27 mouse cellular contexts compared by ENCODE assay signal in the genomic region with DNA sequence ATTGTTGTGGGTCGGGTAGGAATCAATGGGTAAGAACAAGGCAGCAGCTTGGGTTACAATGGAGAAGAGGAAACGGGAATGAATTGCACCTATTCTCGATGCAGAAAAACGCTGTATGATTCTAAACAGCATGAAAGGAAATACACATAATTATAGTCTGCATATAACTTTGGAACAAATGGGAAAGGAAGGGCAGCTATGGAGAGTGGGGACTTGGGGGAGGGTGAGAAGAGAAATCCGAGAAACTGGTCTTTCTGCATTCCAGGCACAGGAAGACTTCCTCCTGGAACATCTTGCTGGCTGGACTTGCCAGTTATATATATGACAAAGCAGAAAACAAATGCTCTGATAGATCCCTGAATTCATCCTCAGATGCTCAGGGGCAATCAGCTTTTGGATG.
DNase-seq lines count a peak whose midpoint lies in the region; ATAC-seq lines count a peak whose summit lies in the region.
"Had no signal": no experiment of that assay in that cellular context is flagged by ENCODE, and none has a peak within 500 bp of the region (broad histone marks: within the 10 kb centered on the region; RNA-seq: fewer than 3 reads in every experiment).

No protein-coding gene starts in this region.

- peak; percentile 6 for DNase-seq in embryo, embryonic 10.5 days (ENCODE audit: low spot score)
- no peak for DNase-seq in embryo, embryonic 9.5 days (ENCODE audit: extremely low spot score)
- DNase-seq in embryonic facial prominence, embryonic 10.5 days (ENCODE audit: low spot score) = peak; percentile 13
- no peak for DNase-seq in c-Kit-positive CD71-positive TER-119-positive erythroid progenitor cells, embryonic 14.5 days (ENCODE audit: low spot score)
- DNase-seq: adrenal gland, postnatal 25 days; cerebellum, adult 2 months; cerebellum, postnatal 36 days; gastrocnemius, postnatal 25 days; kidney, adult 18-20 months; kidney, postnatal 36 days; left cerebral cortex, postnatal 4 days; liver, embryonic 13.5 days; lung, adult 18-20 months; right cerebral cortex, postnatal 14 days had no signal

- no peak overlapping the region for H3K4me3 ChIP-seq in midbrain, embryonic 16.5 days (ENCODE audit: low read depth, low read length)
- H3K4me3 ChIP-seq in midbrain, embryonic 13.5 days (replicated peaks) = no peak overlapping the region
- no peak overlapping the region for H3K4me3 ChIP-seq in embryonic facial prominence, embryonic 10.5 days
- H3K4me3 ChIP-seq in embryonic facial prominence, embryonic 15.5 days (replicated peaks) = no peak overlapping the region
- H3K4me3 ChIP-seq in neural tube, embryonic 15.5 days (replicated peaks) = no peak overlapping the region
- H3K4me3 ChIP-seq: forebrain, embryonic 13.5 days; heart, embryonic 10.5 days; heart, embryonic 15.5 days; layer of hippocampus, adult 2 months; liver, embryonic 13.5 days; megakaryocyte, embryonic 14.5 days; midbrain, embryonic 15.5 days; myocyte; neural tube, embryonic 12.5 days had no signal

- H3K36me3 ChIP-seq in midbrain, embryonic 16.5 days (ENCODE audit: control insufficient read depth, insufficient read depth, low read length) = no peaks in the 10 kb centered on the region
- H3K36me3 ChIP-seq in midbrain, embryonic 13.5 days = no peaks in the 10 kb centered on the region
- H3K36me3 ChIP-seq in embryonic facial prominence, embryonic 10.5 days (replicated peaks) = no peaks in the 10 kb centered on the region
- no peaks in the 10 kb centered on the region for H3K36me3 ChIP-seq in embryonic facial prominence, embryonic 15.5 days
- H3K36me3 ChIP-seq in neural tube, embryonic 15.5 days = no peaks in the 10 kb centered on the region
- H3K36me3 ChIP-seq: heart, embryonic 10.5 days; heart, embryonic 15.5 days; liver, embryonic 13.5 days; midbrain, embryonic 15.5 days; neural tube, embryonic 12.5 days had no signal

- H3K27ac ChIP-seq in midbrain, embryonic 16.5 days (ENCODE audit: low read length) = peak overlapping the region; percentile 0; the same call in 1 of the 2 replicates
- H3K27ac ChIP-seq in midbrain, embryonic 13.5 days = no peak overlapping the region
- no peak overlapping the region for H3K27ac ChIP-seq in embryonic facial prominence, embryonic 10.5 days (replicated peaks)
- H3K27ac ChIP-seq in embryonic facial prominence, embryonic 15.5 days (replicated peaks) = no peak overlapping the region
- no peak overlapping the region for H3K27ac ChIP-seq in neural tube, embryonic 15.5 days (replicated peaks)
- H3K27ac ChIP-seq: forebrain, embryonic 13.5 days; heart, embryonic 10.5 days; heart, embryonic 15.5 days; layer of hippocampus, adult 2 months; liver, embryonic 13.5 days; midbrain, embryonic 15.5 days; neural tube, embryonic 12.5 days had no signal

- 77% methylated on average over 5 of the region's 5 CpGs for WGBS in midbrain, embryonic 16.5 days
- whole genome bisulfite sequencing in midbrain, embryonic 13.5 days = 72% methylated on average over 5 of the region's 5 CpGs
- WGBS in embryonic facial prominence, embryonic 10.5 days = 59% methylated on average over 5 of the region's 5 CpGs
- WGBS in embryonic facial prominence, embryonic 15.5 days = 41% methylated on average over 5 of the region's 5 CpGs
- WGBS in neural tube, embryonic 15.5 days = 67% methylated on average over 5 of the region's 5 CpGs

- H3K9me3 ChIP-seq in midbrain, embryonic 16.5 days (replicated peaks; ENCODE audit: control insufficient read depth, low read length, poor library complexity, severe bottlenecking) = no peaks in the 10 kb centered on the region
- peaks cover 2% of the 10 kb centered on the region; the same call in 1 of the 2 replicates for H3K9me3 ChIP-seq in midbrain, embryonic 13.5 days
- peaks cover 10% of the 10 kb centered on the region; the same call in 1 of the 2 replicates for H3K9me3 ChIP-seq in embryonic facial prominence, embryonic 10.5 days
- H3K9me3 ChIP-seq in embryonic facial prominence, embryonic 15.5 days (replicated peaks) = no peaks in the 10 kb centered on the region
- H3K9me3 ChIP-seq in neural tube, embryonic 15.5 days (replicated peaks) = no peaks in the 10 kb centered on the region
- H3K9me3 ChIP-seq: heart, embryonic 10.5 days; heart, embryonic 15.5 days; liver, embryonic 13.5 days; midbrain, embryonic 15.5 days; neural tube, embryonic 12.5 days had no signal

- ATAC-seq in midbrain, embryonic 16.5 days = no peak
- ATAC-seq in midbrain, embryonic 13.5 days = no peak
- ATAC-seq in embryonic facial prominence, embryonic 15.5 days (ENCODE audit: insufficient number of reproducible peaks, low FRiP score, low TSS enrichment, low read depth) = 0 out of 2 replicates have a peak, but pooled peaks have one; percentile 51
- ATAC-seq in neural tube, embryonic 15.5 days (ENCODE audit: low FRiP score) = no peak
- ATAC-seq: forebrain, embryonic 13.5 days; hindbrain, embryonic 16.5 days had no signal

- no peak overlapping the region for H3K9ac ChIP-seq in midbrain, embryonic 16.5 days (ENCODE audit: low read depth, low read length)
- no peak overlapping the region for H3K9ac ChIP-seq in midbrain, embryonic 13.5 days (replicated peaks)
- H3K9ac ChIP-seq in embryonic facial prominence, embryonic 15.5 days = no peak overlapping the region
- no peak overlapping the region for H3K9ac ChIP-seq in neural tube, embryonic 15.5 days (replicated peaks)
- H3K9ac ChIP-seq: forebrain, embryonic 13.5 days; heart, embryonic 15.5 days; liver, embryonic 13.5 days; midbrain, embryonic 15.5 days; neural tube, embryonic 12.5 days had no signal

- H3K27me3 ChIP-seq in midbrain, embryonic 16.5 days (ENCODE audit: control insufficient read depth, insufficient read depth, low read depth, low read length) = no peaks in the 10 kb centered on the region
- H3K27me3 ChIP-seq in midbrain, embryonic 13.5 days = no peaks in the 10 kb centered on the region
- H3K27me3 ChIP-seq in embryonic facial prominence, embryonic 10.5 days (replicated peaks; ENCODE audit: low read depth, poor library complexity, severe bottlenecking) = no peaks in the 10 kb centered on the region
- no peaks in the 10 kb centered on the region for H3K27me3 ChIP-seq in embryonic facial prominence, embryonic 15.5 days
- H3K27me3 ChIP-seq in neural tube, embryonic 15.5 days (replicated peaks) = no peaks in the 10 kb centered on the region
- H3K27me3 ChIP-seq: forebrain, embryonic 13.5 days; heart, embryonic 15.5 days; liver, embryonic 13.5 days; megakaryocyte, embryonic 14.5 days; midbrain, embryonic 15.5 days; neural tube, embryonic 12.5 days had no signal

- H3K4me2 ChIP-seq in midbrain, embryonic 16.5 days (ENCODE audit: low read length) = no peak overlapping the region
- H3K4me2 ChIP-seq in midbrain, embryonic 13.5 days (replicated peaks) = no peak overlapping the region
- no peak overlapping the region for H3K4me2 ChIP-seq in embryonic facial prominence, embryonic 15.5 days (replicated peaks)
- H3K4me2 ChIP-seq in neural tube, embryonic 15.5 days = no peak overlapping the region
- H3K4me2 ChIP-seq: forebrain, embryonic 13.5 days; heart, embryonic 15.5 days; liver, embryonic 13.5 days; midbrain, embryonic 15.5 days; neural tube, embryonic 12.5 days had no signal

- H3K4me1 ChIP-seq in midbrain, embryonic 16.5 days (ENCODE audit: control insufficient read depth, insufficient read depth, low read length) = no peaks in the 10 kb centered on the region
- H3K4me1 ChIP-seq in midbrain, embryonic 13.5 days (replicated peaks) = no peaks in the 10 kb centered on the region
- 0 out of 2 replicates have a peak, but pooled peaks cover 3% of the 10 kb centered on the region for H3K4me1 ChIP-seq in embryonic facial prominence, embryonic 10.5 days
- no peaks in the 10 kb centered on the region for H3K4me1 ChIP-seq in embryonic facial prominence, embryonic 15.5 days
- no peaks in the 10 kb centered on the region for H3K4me1 ChIP-seq in neural tube, embryonic 15.5 days
- H3K4me1 ChIP-seq: forebrain, embryonic 13.5 days; heart, embryonic 10.5 days; heart, embryonic 15.5 days; liver, embryonic 13.5 days; megakaryocyte, embryonic 14.5 days; midbrain, embryonic 15.5 days; neural tube, embryonic 12.5 days had no signal

Comparison
In these comparisons a context has a peak if more than half of its experiments do, and no peak if none do; other contexts are left out.
1. DNase-seq: peak in embryo, embryonic 10.5 days (single experiment) and embryonic facial prominence, embryonic 10.5 days (single experiment); none in embryo, embryonic 9.5 days (single experiment) and c-Kit-positive CD71-positive TER-119-positive erythroid progenitor cells, embryonic 14.5 days (single experiment).